ENCODE assay signal across 9 mouse cellular contexts in the genomic region with DNA sequence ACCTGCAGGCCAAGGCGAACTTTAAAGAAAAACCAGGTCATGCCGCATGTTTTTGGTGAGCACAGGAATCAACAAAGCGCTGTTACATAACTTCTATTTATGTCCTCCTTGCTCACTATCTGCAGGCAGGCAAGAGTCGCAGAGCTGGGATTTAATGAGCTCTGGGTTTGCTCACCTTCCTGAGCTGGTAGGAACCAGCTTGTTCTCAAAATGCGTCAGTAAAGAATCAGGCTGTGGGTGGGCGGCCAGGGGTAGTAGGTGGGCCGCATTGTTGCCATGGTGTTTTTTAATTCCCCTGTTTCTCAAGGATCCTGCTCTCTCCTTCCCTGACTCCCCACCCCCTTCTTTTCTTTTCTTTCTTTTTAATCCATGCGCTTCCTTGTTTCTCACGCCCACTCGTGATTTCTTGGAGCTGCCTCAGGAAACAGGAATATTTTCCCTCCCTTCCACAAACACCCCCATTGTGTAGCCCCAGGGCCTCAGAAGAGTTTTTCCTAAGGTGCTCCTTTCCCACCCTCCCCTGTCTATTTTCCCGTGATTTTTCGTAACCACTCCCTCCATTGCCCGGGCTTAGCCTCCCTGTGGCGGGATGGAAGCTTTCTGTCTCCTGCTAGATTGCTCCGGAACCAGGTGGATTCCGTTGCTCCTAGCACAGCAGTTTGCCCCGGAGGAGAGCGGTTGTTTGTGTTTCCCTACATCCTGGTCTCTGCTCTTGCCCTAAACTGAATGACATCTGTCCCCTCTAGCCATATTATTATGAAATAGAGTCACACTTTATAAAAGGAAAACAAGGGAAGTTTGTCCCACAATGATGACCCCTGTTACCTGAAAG.
DNase-seq lines count a peak whose midpoint lies in the region; ATAC-seq lines count a peak whose summit lies in the region.
"Had no signal": no experiment of that assay in that cellular context is flagged by ENCODE, and none has a peak within 500 bp of the region (broad histone marks: within the 10 kb centered on the region; RNA-seq: fewer than 3 reads in every experiment).

No protein-coding gene starts in this region.

- H3K36me3 ChIP-seq in forebrain, embryonic 13.5 days (ENCODE audit: poor library complexity, severe bottlenecking) = no peaks in the 10 kb centered on the region
- no peaks in the 10 kb centered on the region for H3K36me3 ChIP-seq in stomach, embryonic 14.5 days (ENCODE audit: control insufficient read depth, insufficient read depth, low read length)

- 0 out of 2 replicates have a peak overlapping the region, but pooled peaks have one; percentile 3 for H3K27ac ChIP-seq in forebrain, embryonic 13.5 days
- H3K27ac ChIP-seq in stomach, embryonic 14.5 days (ENCODE audit: low read length) = peak overlapping the region; percentile 48
- H3K27ac ChIP-seq: liver, embryonic 14.5 days had no signal

- peak; percentile 29 for DNase-seq in retina, adult 2 months (ENCODE audit: low read depth, low spot score)
- DNase-seq in retina, embryonic 14.5 days (ENCODE audit: low spot score) = no peak
- DNase-seq in heart, postnatal 4 days = peak; percentile 55
- DNase-seq in layer of hippocampus, adult 8-10 months (ENCODE audit: low spot score in 2 of 2) = peak; percentile 65 to 78
- DNase-seq in lung, postnatal 10 days = peak; percentile 31
- no peak for DNase-seq in adrenal gland, adult 18-20 months (ENCODE audit: low spot score in 2 of 2)

- H3K4me3 ChIP-seq in forebrain, embryonic 13.5 days = peak overlapping the region; percentile 9
- no peak overlapping the region for H3K4me3 ChIP-seq in stomach, embryonic 14.5 days (ENCODE audit: low read depth, low read length)

- H3K9ac ChIP-seq in forebrain, embryonic 13.5 days = 0 out of 2 replicates have a peak overlapping the region, but pooled peaks have one; percentile 17
- no peak overlapping the region for H3K9ac ChIP-seq in stomach, embryonic 14.5 days (replicated peaks; ENCODE audit: low read depth, low read length)
- H3K9ac ChIP-seq: liver, embryonic 14.5 days had no signal

- H3K27me3 ChIP-seq in forebrain, embryonic 13.5 days = 0 out of 2 replicates have a peak, but pooled peaks cover 4% of the 10 kb centered on the region
- no peaks in the 10 kb centered on the region for H3K27me3 ChIP-seq in stomach, embryonic 14.5 days (ENCODE audit: control insufficient read depth, insufficient read depth, low read length)

- H3K9me3 ChIP-seq in forebrain, embryonic 13.5 days (replicated peaks) = no peaks in the 10 kb centered on the region
- H3K9me3 ChIP-seq in stomach, embryonic 14.5 days (ENCODE audit: control insufficient read depth, low read depth, low read length) = no peaks in the 10 kb centered on the region

- H3K4me1 ChIP-seq in forebrain, embryonic 13.5 days = peaks cover 32% of the 10 kb centered on the region
- H3K4me1 ChIP-seq in stomach, embryonic 14.5 days (ENCODE audit: control insufficient read depth, insufficient read depth, low read length) = peaks cover 23% of the 10 kb centered on the region

- H3K4me2 ChIP-seq in forebrain, embryonic 13.5 days = peak overlapping the region; percentile 51
- H3K4me2 ChIP-seq in stomach, embryonic 14.5 days (replicated peaks; ENCODE audit: low read depth, low read length) = peak overlapping the region; percentile 22

- WGBS in forebrain, embryonic 13.5 days = 3% methylated on average over 18 of the region's 18 CpGs
- 16% methylated on average over 18 of the region's 18 CpGs for WGBS in stomach, embryonic 14.5 days

- ATAC-seq in forebrain, embryonic 13.5 days = peak; percentile 44
- ATAC-seq in stomach, embryonic 14.5 days (ENCODE audit: insufficient number of reproducible peaks, insufficient read depth, low FRiP score, low read depth) = peak; percentile 30; the same call in 1 of the 2 replicates

Comparison
In these comparisons a context has a peak if more than half of its experiments do, and no peak if none do; other contexts are left out.
1. DNase-seq: peak in retina, adult 2 months (single experiment), heart, postnatal 4 days (single experiment), layer of hippocampus, adult 8-10 months (2 of 2) and lung, postnatal 10 days (single experiment); none in retina, embryonic 14.5 days (single experiment) and adrenal gland, adult 18-20 months (0 of 2).